Mouse (Mus musculus): ENCODE data around the gene Sppl3.

DNA sequence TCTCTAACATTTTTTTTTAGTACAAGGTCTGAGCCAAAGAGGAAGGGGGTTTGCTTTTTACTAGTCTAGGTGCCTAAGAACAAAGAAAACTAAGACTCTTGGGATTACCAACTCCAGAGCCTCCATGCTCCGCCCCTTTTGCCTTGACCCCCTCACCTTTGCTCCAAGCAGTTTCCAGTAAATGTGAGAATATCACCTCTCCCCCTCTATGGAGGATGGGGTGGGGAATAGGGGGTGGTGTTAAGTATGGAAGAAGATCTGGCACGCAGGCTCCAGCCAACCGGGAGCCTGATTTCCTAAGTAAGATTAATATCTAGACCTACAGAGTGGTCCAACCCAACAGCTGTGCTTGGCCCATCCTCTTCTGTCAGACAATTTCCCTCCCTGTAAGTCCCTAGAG lies 129.8 kb downstream of the Sppl3 start:
- TF ChIP-seq POLR2A (IDR thresholded peaks at IDR 0.05; ENCODE audit: borderline replicate concordance, extremely low read depth, insufficient read depth, insufficient read length, poor library complexity, severe bottlenecking) (no peak), CTCF (IDR thresholded peaks at IDR 0.05; ENCODE audit: borderline replicate concordance, extremely low read depth, insufficient read depth, insufficient read length) (no peak)
